Mouse (Mus musculus) heart, adult 2 months (tissue): ENCODE measurements at regions not wholly inside any gene's neighbourhood (a gene's known extent, or its start where the extent isn't known, plus 50 kb on each side); places are given as distances from the start of the nearest gene placed in this dataset.

Experiments
- CTCF ChIP-seq: fragments of 200-600 bp; IDR thresholded peaks from 2 replicates; pipeline ENCODE4 v1.8.1; 2022; ENCODE audit warnings: antibody characterized with exemption, mild to moderate bottlenecking, moderate library complexity
- EP300 ChIP-seq: fragments of 200-500 bp; IDR thresholded peaks from 2 replicates; pipeline ENCODE4 v1.6.1; 2011; ENCODE audit warnings: low read depth, low read length, control low read depth; ENCODE audit not compliant: insufficient read depth
- POLR2A ChIP-seq: fragments of 200-500 bp; IDR thresholded peaks from 2 replicates; pipeline ENCODE4 v1.6.1; 2011; ENCODE audit warnings: mild to moderate bottlenecking, low read depth, low read length, control low read depth; ENCODE audit not compliant: insufficient read depth

DNA sequence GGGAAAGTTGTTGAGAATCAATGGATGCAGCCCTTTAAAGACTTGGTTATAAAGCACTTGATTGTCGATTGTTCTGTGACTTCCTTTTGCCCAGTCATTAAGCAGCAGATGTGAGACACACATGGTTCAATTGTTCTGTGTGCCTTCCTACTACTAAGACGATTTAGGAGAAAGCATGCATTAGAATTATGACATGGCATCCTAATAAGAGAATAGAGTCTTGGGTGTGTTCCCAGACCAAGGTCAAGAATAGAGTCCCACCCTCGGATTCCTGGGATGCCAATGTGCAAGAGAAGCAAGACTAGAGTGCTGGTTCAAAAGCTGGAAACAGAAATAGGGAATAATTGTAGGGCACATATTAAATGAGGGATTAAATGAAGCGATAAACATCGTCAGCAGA, 469.1 kb upstream of the Tenm3 start:
- TF ChIP-seq POLR2A (no peak), CTCF (no peak), EP300 (no peak)
